Mouse (Mus musculus) kidney, adult 2 months (tissue): ENCODE measurements around the gene Ncbp3. TPM values are rescaled to one million over a fixed set of nuclear protein-coding genes. Genes with fewer than 3 reads are reported as not detected.
A peak's percentile ranks its signal among the peaks of the same experiment; 100 is the strongest.

ENCODE experiments used
- DNase-seq: peaks from one replicate; pipeline ENCODE4 v3.0.0; 2021
- H3K27ac ChIP-seq: fragments of 200-500 bp; 2 replicates; pipeline ENCODE4 v1.5.1; 2012; ENCODE audit warnings: low read depth, low read length, control low read depth, inconsistent platforms; ENCODE audit not compliant: insufficient read depth
- H3K27me3 ChIP-seq: fragments of 200-500 bp; replicated peaks from 2 replicates; pipeline ENCODE4 v1.6.1; 2012; ENCODE audit warnings: mild to moderate bottlenecking, moderate library complexity, low read length, inconsistent platforms; ENCODE audit not compliant: control insufficient read depth, insufficient read depth
- H3K36me3 ChIP-seq: fragments of 200-500 bp; 2 replicates; pipeline ENCODE4 v1.6.1; 2012; ENCODE audit warnings: mild to moderate bottlenecking, moderate library complexity, low read length, inconsistent platforms; ENCODE audit not compliant: control insufficient read depth, insufficient read depth
- H3K4me1 ChIP-seq: fragments of 200-500 bp; 2 replicates; pipeline ENCODE4 v1.6.1; 2011; ENCODE audit warnings: low read length; ENCODE audit not compliant: control insufficient read depth, insufficient read depth
- H3K4me3 ChIP-seq: fragments of 200-500 bp; 2 replicates; pipeline ENCODE4 v1.5.1; 2011; ENCODE audit warnings: mild to moderate bottlenecking, low read depth, low read length, control low read depth; ENCODE audit not compliant: insufficient read depth
- CTCF ChIP-seq: fragments of 200-500 bp; conservative IDR thresholded peaks from 2 replicates; pipeline ENCODE4 v1.5.1; 2011; ENCODE audit warnings: low read depth, mild to moderate bottlenecking, control low read depth, low read length, moderate library complexity, mixed read lengths; ENCODE audit not compliant: insufficient read depth, insufficient read length
- POLR2A ChIP-seq: fragments of 200-500 bp; IDR thresholded peaks from one replicate; pipeline ENCODE4 v1.6.1; 2011; ENCODE audit warnings: low read depth, low read length, control low read depth
- WGBS: fragments of 180-500 bp; shearing (Covaris S2); methylation state at CpG from one replicate; pipeline ENCODE4 v1.1.7; 2018; 5-methylcytosine and 5-hydroxymethylcytosine counted together
- polyA plus RNA-seq: library from polyadenylated mRNA; depleted of rRNA; stranded (reverse); fragments of >200 nt; gene quantifications from 2 replicates; pipeline ENCODE4 v1.2.3, GENCODE M21; 2012; rRNA removed

Gene Ncbp3
- polyA plus RNA-seq, 1 experiment = 2.9 TPM

GRCm38 (mm10) chr11:73131020-73131419 is 83.4 kb downstream of the Ncbp3 start:
- 47% methylated on average over 7 of the region's 7 CpGs for WGBS
- no peaks in the 10 kb centered on the region; the same call in 1 of the 2 replicates for H3K4me1 ChIP-seq
- TF ChIP-seq POLR2A (no peak), CTCF (peak; percentile 74)
- no peak overlapping the region for H3K27ac ChIP-seq
- peak; percentile 66 for DNase-seq
- H3K4me3 ChIP-seq = no peak overlapping the region
- H3K27me3 ChIP-seq = no peaks in the 10 kb centered on the region
- no peaks in the 10 kb centered on the region for H3K36me3 ChIP-seq

- TF ChIP-seq CTCF = no peak
- TF ChIP-seq POLR2A = no peak
- WGBS = 91% methylated on average over 6 of the region's 6 CpGs
Observed at GRCm38 (mm10) chr11:73132999-73133398, 85.4 kb downstream of the Ncbp3 start.

GRCm38 (mm10) chr11:73134222-73134621 is 86.6 kb downstream of the Ncbp3 start:
- TF ChIP-seq POLR2A = no peak
- TF ChIP-seq CTCF = no peak
- Histone ChIP-seq H3K27ac (no peak overlapping the region), H3K4me3 (no peak overlapping the region), H3K27me3 (no peaks in the 10 kb centered on the region), H3K4me1 (peaks cover 3% of the 10 kb centered on the region; the same call in 1 of the 2 replicates), H3K36me3 (no peaks in the 10 kb centered on the region)
- no peak for DNase-seq
- WGBS = 73% methylated on average over 5 of the region's 5 CpGs

More at GRCm38 (mm10) chr11:73132999-73133398, 85.4 kb downstream of the Ncbp3 start:
- Histone ChIP-seq H3K36me3 (no peaks in the 10 kb centered on the region), H3K27ac (no peak overlapping the region), H3K27me3 (no peaks in the 10 kb centered on the region), H3K4me3 (no peak overlapping the region), H3K4me1 (peaks cover 3% of the 10 kb centered on the region; the same call in 1 of the 2 replicates)
- DNase-seq = no peak

GRCm38 (mm10) chr11:73136587-73136986 is 89.0 kb downstream of the Ncbp3 start:
- no peak for TF ChIP-seq CTCF
- TF ChIP-seq POLR2A = no peak
- H3K4me1 ChIP-seq = 0 out of 2 replicates have a peak, but pooled peaks cover 3% of the 10 kb centered on the region
- H3K27ac ChIP-seq = no peak overlapping the region
- peak overlapping the region; percentile 64 for H3K4me3 ChIP-seq
- no peaks in the 10 kb centered on the region for H3K36me3 ChIP-seq
- no peaks in the 10 kb centered on the region for H3K27me3 ChIP-seq
- WGBS = 55% methylated on average over 6 of the region's 6 CpGs
- no peak for DNase-seq

- no peak overlapping the region for H3K27ac ChIP-seq
- WGBS = 7% methylated on average over 11 of the region's 11 CpGs
- H3K4me1 ChIP-seq = 0 out of 2 replicates have a peak, but pooled peaks cover 3% of the 10 kb centered on the region
- peak overlapping the region; percentile 64 for H3K4me3 ChIP-seq
- no peaks in the 10 kb centered on the region for H3K36me3 ChIP-seq
- peak; percentile 23 for DNase-seq
- H3K27me3 ChIP-seq = no peaks in the 10 kb centered on the region
- no peak for TF ChIP-seq POLR2A
- TF ChIP-seq CTCF = no peak
Observed at GRCm38 (mm10) chr11:73137116-73137515, 89.5 kb downstream of the Ncbp3 start.

- under 1% methylated on average over 84 of the region's 84 CpGs for WGBS
- TF ChIP-seq POLR2A = no peak
- TF ChIP-seq CTCF = peak; percentile 84
- H3K27ac ChIP-seq = no peak within 1 kb of the TSS
- H3K4me3 ChIP-seq = peak within 1 kb of the TSS; percentile 64
- no peaks in the 10 kb centered on the region for H3K27me3 ChIP-seq
- DNase-seq = peak; percentile 94
- no peaks in the 10 kb centered on the region for H3K36me3 ChIP-seq
- 0 out of 2 replicates have a peak, but pooled peaks cover 3% of the 10 kb centered on the region for H3K4me1 ChIP-seq
Observed at GRCm38 (mm10) chr11:73137591-73138501, 90.3 kb downstream of the Ncbp3 start, which contains the start of gene Haspin. TSS of gene Haspin (minus strand) at chr11:73138294.

Other genes with a start within 250 kb of the Ncbp3 start
- gene Atp2a3, start 86.6 kb upstream of the Ncbp3 start, polyA plus RNA-seq = 24.3 and 28.7 TPM in 2 replicates
- 4.8 and 6.3 TPM in 2 replicates for gene P2rx1, start 48.7 kb upstream of the Ncbp3 start, polyA plus RNA-seq
- gene Camkk1, start 28.8 kb upstream of the Ncbp3 start, polyA plus RNA-seq = 1.0 and 1.1 TPM in 2 replicates
- gene Itgae, start 42.8 kb downstream of the Ncbp3 start, polyA plus RNA-seq = 0.60 and 1.0 TPM in 2 replicates
- gene Haspin, start 90.5 kb downstream of the Ncbp3 start, polyA plus RNA-seq = 0.90 and 1.3 TPM in 2 replicates
- 7.4 and 8.7 TPM in 2 replicates for gene P2rx5, start 112.6 kb downstream of the Ncbp3 start, polyA plus RNA-seq
- gene Emc6, start 129.3 kb downstream of the Ncbp3 start, polyA plus RNA-seq = 77.6 and 91.0 TPM in 2 replicates
- gene Tax1bp3, start 129.3 kb downstream of the Ncbp3 start, polyA plus RNA-seq = 86.5 and 104 TPM in 2 replicates
- gene Ctns, start 151.3 kb downstream of the Ncbp3 start, polyA plus RNA-seq = 37.1 and 37.5 TPM in 2 replicates
- 17.7 and 18.5 TPM in 2 replicates for gene Shpk, start 151.7 kb downstream of the Ncbp3 start, polyA plus RNA-seq
- 0.16 and 0.18 TPM in 2 replicates for gene Trpv1, start 186.5 kb downstream of the Ncbp3 start, polyA plus RNA-seq
- gene Trpv3, start 219.6 kb downstream of the Ncbp3 start, polyA plus RNA-seq = 0.05 TPM in 2 replicates